Mouse (Mus musculus) cerebellum, adult 2 months (tissue): Measurements from ENCODE around the gene Gng7.

ENCODE experiments used
- CTCF ChIP-seq: fragments of 200-500 bp; IDR thresholded peaks from 2 replicates; pipeline ENCODE4 v1.5.1; 2011; ENCODE audit warnings: low read depth, mild to moderate bottlenecking, control low read depth, low read length, moderate library complexity, borderline replicate concordance; ENCODE audit not compliant: insufficient read depth
- POLR2A ChIP-seq: fragments of 200-500 bp; IDR thresholded peaks from 2 replicates; pipeline ENCODE4 v1.6.1; 2011; ENCODE audit warnings: low read length, control low read depth, borderline replicate concordance; ENCODE audit not compliant: insufficient read depth

DNA sequence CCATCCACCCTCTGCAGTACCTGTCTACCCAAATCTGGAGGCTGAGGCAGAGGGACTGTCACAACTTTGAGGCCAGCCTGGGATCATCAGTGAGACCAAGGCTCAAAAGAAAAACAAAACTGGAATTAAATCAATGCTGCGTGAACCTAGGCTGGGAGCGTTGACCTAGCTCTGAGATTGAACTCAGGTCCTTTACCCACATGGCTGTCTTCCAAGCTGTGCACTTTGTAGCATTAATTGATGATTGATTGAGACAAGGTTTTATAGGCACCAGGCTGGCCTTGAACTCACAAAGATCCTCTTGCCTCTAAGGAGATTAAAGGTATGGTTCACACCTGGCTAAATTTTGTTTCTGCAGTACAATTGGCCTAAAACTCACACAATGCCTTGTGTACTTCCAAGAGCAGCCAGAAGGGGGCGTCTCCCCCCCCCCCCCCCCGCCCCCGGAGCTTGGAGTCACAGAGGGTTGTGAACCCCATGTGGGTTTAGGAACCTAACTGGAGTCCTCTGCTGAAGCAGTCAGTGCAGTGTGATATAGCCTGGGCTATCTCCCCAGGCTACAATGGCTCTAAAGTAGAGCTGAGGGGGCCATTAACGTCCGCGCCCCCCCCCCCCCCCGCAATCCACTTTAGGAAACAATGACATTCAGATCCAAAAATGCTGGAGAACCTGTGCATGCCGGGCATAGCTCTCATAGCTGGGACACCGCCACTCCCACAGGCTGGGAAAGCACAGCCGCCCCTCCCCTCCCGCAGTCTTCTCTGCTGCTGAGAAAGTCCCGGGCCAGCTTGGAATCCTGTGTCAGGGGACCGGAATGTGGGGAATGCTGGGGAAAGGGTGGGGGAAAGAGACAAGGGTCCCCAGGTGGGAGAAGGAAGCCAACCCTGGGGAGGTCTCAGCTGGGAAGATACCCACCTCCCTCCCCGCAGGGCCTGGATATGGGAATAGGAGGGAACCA is 53.9 kb downstream of the Gng7 start:
- peak; percentile 28; the same call in 1 of the 2 replicates for TF ChIP-seq CTCF
- no peak for TF ChIP-seq POLR2A
